Mouse (Mus musculus) left cerebral cortex, adult 18-20 months (tissue): Measurements from ENCODE around the gene Mob3b. TPM values are rescaled to one million over a fixed set of nuclear protein-coding genes. Genes with fewer than 3 reads are reported as not detected.
"Not testable (repeated sequence)": the region's sequence is repeated elsewhere in the genome, so short reads cannot be mapped to it uniquely, and the experiment has no call there.

ENCODE experiments used
- DNase-seq, 2 experiments: peaks; one replicate each; pipeline ENCODE4 v3.0.0; 2021 to 2022; ENCODE audit warnings: low spot score in 2 of 2, mixed read lengths in 1 of 2
- total RNA-seq, 2 experiments: library from RNA; stranded (reverse); gene quantifications; 2 replicates each; pipeline ENCODE4 v1.2.3; 2021

The Mob3b gene
- total RNA-seq, 2 experiments from 2014 or later, result 5.2 to 5.9 TPM

GRCm38 (mm10) chr4:34906151-34906550, 251.1 kb downstream of the Mob3b start:
- no peak for DNase-seq

GRCm38 (mm10) chr4:34905396-34905795, 251.9 kb downstream of the Mob3b start:
- DNase-seq, result no peak

DNA sequence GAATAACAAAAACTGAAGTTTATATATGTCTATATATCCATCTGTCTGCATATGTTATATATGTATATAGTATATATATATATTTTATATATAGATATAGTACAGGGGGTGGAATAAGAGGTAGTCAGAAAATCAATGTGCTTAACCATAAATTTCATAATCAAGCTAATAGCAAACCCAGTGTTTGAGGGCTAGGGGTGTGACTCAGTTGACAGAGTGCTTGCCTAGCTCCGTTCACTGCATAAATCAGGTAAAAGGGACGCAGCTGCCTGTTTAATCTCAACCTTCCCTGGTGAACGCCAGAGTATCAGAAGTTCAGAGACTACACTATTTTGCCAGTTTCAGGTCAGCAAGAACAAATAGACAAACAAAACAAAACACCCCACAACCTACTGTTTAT, 255.7 kb downstream of the Mob3b start:
- DNase-seq, result not testable (repeated sequence)

DNA sequence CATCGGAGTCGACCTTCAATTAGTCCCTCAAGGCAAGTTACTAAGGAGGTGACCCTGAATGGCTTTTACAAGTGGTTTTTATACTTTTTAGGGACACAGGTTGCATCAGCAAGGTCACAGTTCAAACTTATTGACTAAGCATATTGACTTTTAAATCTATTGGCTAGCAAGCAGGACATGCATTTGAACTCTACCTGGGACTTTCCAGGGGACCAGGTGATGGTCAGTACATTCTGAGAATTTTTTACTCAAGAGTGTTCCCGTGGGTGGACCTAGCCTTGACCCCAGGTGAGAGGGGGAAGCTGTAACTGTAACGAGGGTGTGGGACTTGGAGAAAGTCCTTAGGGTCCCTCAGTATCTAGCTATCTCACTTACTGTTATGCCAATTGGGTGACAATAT, 256.1 kb downstream of the Mob3b start:
- no peak for DNase-seq

GRCm38 (mm10) chr4:34900155-34900554, 257.1 kb downstream of the Mob3b start:
- peak; percentile 6 to 20 for DNase-seq

DNA sequence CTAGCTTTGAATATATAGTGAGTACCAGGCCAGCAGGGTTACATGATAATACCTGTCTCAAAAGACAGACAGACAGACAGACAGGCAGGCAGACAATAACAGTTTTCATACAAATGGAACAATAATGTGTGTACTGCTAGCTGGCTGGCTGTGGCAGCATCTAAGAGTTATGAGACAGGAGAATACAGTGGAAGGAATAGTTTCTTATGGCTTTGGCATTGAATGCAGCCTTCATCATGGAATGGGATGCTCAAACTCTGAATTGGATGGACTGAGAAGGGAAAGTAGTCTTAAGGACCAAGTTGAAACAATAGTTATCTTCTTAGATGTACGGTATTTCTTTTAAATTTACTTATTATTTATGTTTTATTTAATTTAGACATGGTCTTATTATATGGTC, 258.0 kb downstream of the Mob3b start:
- no peak for DNase-seq

Other genes starting within 250 kb of the Mob3b start
- gene Ifnk, start 5.4 kb downstream of the Mob3b start, total RNA-seq, result not detected
- gene C9orf72, start 68.7 kb upstream of the Mob3b start, total RNA-seq, result 10 to 100 TPM; 22.6 to 24.9 TPM